Mouse (Mus musculus) liver, adult (tissue): ENCODE measurements around the gene Btg1.

Experiments
- GATA4 ChIP-seq: IDR thresholded peaks from 2 replicates; pipeline ENCODE4 v1.6.1; 2014; ENCODE audit warnings: mild to moderate bottlenecking, low read length; ENCODE audit not compliant: insufficient replicate concordance

Btg1 gene

GRCm38 (mm10) chr10:96642751-96643150, 25.9 kb downstream of the Btg1 start:
- no peak for TF ChIP-seq GATA4

- no peak for TF ChIP-seq GATA4
Measured at GRCm38 (mm10) chr10:96645183-96645582, 28.4 kb downstream of the Btg1 start.

- peak; percentile 64; the same call in 1 of the 2 replicates for TF ChIP-seq GATA4
Measured at GRCm38 (mm10) chr10:96646024-96646866, 29.4 kb downstream of the Btg1 start.

- no peak for TF ChIP-seq GATA4
Measured at GRCm38 (mm10) chr10:96646867-96647462, 30.2 kb downstream of the Btg1 start.

- TF ChIP-seq GATA4 = no peak
Measured at GRCm38 (mm10) chr10:96648161-96648561, 31.4 kb downstream of the Btg1 start.

- no peak for TF ChIP-seq GATA4
Measured at GRCm38 (mm10) chr10:96649524-96649923, 32.7 kb downstream of the Btg1 start.

GRCm38 (mm10) chr10:96652372-96652771, 35.6 kb downstream of the Btg1 start:
- no peak for TF ChIP-seq GATA4

- TF ChIP-seq GATA4 = peak; percentile 58; the same call in 1 of the 2 replicates
Measured at GRCm38 (mm10) chr10:96653030-96653429, 36.2 kb downstream of the Btg1 start.

- 0 out of 2 replicates have a peak, but pooled peaks have one; percentile 42 for TF ChIP-seq GATA4
Measured at GRCm38 (mm10) chr10:96654079-96654478, 37.3 kb downstream of the Btg1 start.

- TF ChIP-seq GATA4 = no peak
Measured at GRCm38 (mm10) chr10:96654576-96654975, 37.8 kb downstream of the Btg1 start.

- no peak for TF ChIP-seq GATA4
Measured at GRCm38 (mm10) chr10:96655066-96655465, 38.3 kb downstream of the Btg1 start.

- no peak for TF ChIP-seq GATA4
Measured at GRCm38 (mm10) chr10:96656176-96656575, 39.4 kb downstream of the Btg1 start.

GRCm38 (mm10) chr10:96658906-96659305, 42.1 kb downstream of the Btg1 start:
- TF ChIP-seq GATA4 = no peak

GRCm38 (mm10) chr10:96660280-96660985, 43.6 kb downstream of the Btg1 start:
- no peak for TF ChIP-seq GATA4

GRCm38 (mm10) chr10:96662976-96663375, 46.2 kb downstream of the Btg1 start:
- TF ChIP-seq GATA4 = no peak
